Mouse (Mus musculus): ENCODE data around the gene Acbd6.

DNA sequence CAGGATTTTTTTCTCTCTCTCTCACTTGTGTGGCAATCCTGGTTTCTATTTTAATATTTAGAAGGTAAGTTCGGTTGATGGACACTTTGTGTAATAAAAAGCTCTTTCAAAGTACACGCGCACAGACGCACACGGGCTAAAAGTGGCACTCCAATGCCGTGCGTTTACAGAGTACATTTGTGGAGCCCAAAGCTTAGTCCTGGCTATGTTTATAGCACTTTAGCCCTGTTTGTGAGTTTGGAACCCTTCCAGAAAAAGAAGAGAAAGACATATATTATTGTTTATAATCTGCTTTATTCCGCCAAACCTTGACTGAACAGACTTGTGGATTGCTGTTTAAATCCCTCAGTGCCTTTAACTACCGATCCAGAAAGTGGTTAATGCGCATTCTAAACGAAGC, 135.1 kb downstream of the Acbd6 start:
- no peak for TF ChIP-seq ZNF384 (IDR thresholded peaks at IDR 0.05; ENCODE audit: low read depth, low read length)
- TF ChIP-seq ZC3H11A (IDR thresholded peaks at IDR 0.05; ENCODE audit: borderline replicate concordance, low read depth, low read length), result no peak
- no peak for TF ChIP-seq MAFK (IDR thresholded peaks at IDR 0.05; ENCODE audit: insufficient read depth, low read depth, low read length)
- no peak for TF ChIP-seq HCFC1 (IDR thresholded peaks at IDR 0.05; ENCODE audit: borderline replicate concordance, insufficient read depth, low read length)
